Mouse (Mus musculus) kidney, embryonic 15.5 days (tissue): Measurements from ENCODE around the gene Ehd4. TPM values are rescaled to one million over a fixed set of nuclear protein-coding genes. Genes with fewer than 3 reads are reported as not detected.

Experiments used
- ATAC-seq: fragments of 200-750 bp; cut with Nextera tagmentation; replicated peaks from 2 replicates; pipeline ENCODE4 v1.8.0; 2017; ENCODE audit warnings: moderate TSS enrichment; ENCODE audit not compliant: low FRiP score
- H3K27ac ChIP-seq: fragments of 300-500 bp; sonication (generic); 2 replicates; pipeline ENCODE4 v1.5.1; 2015; ENCODE audit warnings: mild to moderate bottlenecking, inconsistent platforms
- H3K27me3 ChIP-seq: fragments of 300-500 bp; sonication (generic); 2 replicates; pipeline ENCODE4 v1.6.1; 2015; ENCODE audit warnings: inconsistent platforms
- H3K36me3 ChIP-seq: fragments of 300-500 bp; sonication (generic); 2 replicates; pipeline ENCODE4 v1.6.1; 2015; ENCODE audit warnings: inconsistent platforms
- H3K4me1 ChIP-seq: fragments of 300-500 bp; sonication (generic); 2 replicates; pipeline ENCODE4 v1.6.1; 2015; ENCODE audit warnings: inconsistent platforms
- H3K4me2 ChIP-seq: fragments of 300-500 bp; sonication (generic); 2 replicates; pipeline ENCODE4 v1.6.1; 2015; ENCODE audit warnings: moderate library complexity, mild to moderate bottlenecking, inconsistent platforms
- H3K4me3 ChIP-seq: fragments of 300-500 bp; sonication (generic); replicated peaks from 2 replicates; pipeline ENCODE4 v1.5.1; 2015; ENCODE audit warnings: mild to moderate bottlenecking, inconsistent platforms
- H3K9ac ChIP-seq: fragments of 300-500 bp; sonication (generic); 2 replicates; pipeline ENCODE4 v1.6.1; 2015; ENCODE audit warnings: mild to moderate bottlenecking, inconsistent platforms
- H3K9me3 ChIP-seq: fragments of 300-500 bp; sonication (generic); replicated peaks from 2 replicates; pipeline ENCODE4 v1.6.1; 2016; ENCODE audit warnings: inconsistent platforms
- WGBS: fragments of 180-500 bp; shearing (Covaris S2); methylation state at CpG from one replicate; pipeline ENCODE4 v1.1.7; 2015; ENCODE audit warnings: mixed read lengths; 5-methylcytosine and 5-hydroxymethylcytosine counted together
- polyA plus RNA-seq: library from polyadenylated mRNA; unstranded; fragments of >200 nt; fragmentation: Nextera tagmentation; extraction: Ambion mirVana; gene quantifications from 2 replicates; pipeline ENCODE4 v1.2.1, GENCODE M21; 2015

Gene Ehd4
- polyA plus RNA-seq, result 57.3 and 66.6 TPM in 2 replicates

DNA sequence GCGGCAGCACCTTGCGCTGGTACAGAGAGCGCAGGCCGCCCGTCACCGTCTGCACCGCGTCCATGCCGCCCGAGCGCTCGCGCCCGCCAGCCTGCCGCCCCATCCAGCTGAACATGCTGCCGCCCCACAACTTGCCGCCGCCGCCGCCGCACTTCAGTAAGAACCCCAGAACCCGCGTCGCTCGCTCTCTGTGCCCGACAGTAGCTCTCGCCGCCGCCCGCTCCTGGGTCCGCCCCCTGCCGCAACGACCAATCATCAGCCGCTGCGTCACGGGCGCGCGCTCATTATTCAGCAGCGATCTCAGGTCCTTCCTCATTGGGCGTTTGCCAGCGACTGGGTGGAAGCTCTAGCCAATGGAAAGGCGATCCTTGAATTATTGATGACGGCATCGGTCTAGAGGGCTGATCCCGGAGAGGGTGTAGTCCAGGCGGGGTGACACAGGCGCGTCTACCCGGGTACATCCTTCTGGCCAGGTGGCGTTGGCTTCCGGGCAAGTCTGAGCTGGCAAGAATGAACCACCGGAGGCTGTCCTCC lies at the start of gene Ehd4:
TSS of gene Ehd4 (minus strand) at position 246 of the 534 bp plus-strand sequence.
- Histone ChIP-seq H3K4me1 (peaks cover 14% of the 10 kb centered on the region), H3K9me3 (no peaks in the 10 kb centered on the region), H3K4me3 (peak within 1 kb of the TSS; percentile 82), H3K27ac (peak within 1 kb of the TSS; percentile 77), H3K9ac (peak within 1 kb of the TSS; percentile 68), H3K27me3 (no peaks in the 10 kb centered on the region), H3K36me3 (no peaks in the 10 kb centered on the region), H3K4me2 (peak within 1 kb of the TSS; percentile 99)
- under 1% methylated on average over 53 of the region's 53 CpGs for WGBS
- ATAC-seq, result peak; percentile 99

DNA sequence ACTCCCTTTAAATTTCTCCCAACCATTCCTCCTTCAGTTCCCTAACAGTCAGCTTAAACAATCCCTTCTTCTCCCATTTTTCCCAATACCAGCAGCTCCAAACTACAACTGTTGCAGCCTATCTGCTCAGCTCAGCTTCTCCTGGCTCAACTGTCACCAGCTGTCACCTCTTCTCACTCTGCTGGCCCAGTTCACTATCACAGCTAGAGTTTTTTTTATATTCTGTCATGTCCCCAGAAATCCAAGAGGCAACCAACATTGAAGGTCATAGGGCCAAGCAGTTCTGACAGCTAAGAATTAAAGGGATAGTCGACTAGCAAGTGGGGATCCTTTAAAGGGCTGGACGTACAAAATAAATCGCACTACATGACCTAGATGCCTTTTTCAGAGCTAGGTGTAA lies 49.3 kb upstream of the Ehd4 start:
- Histone ChIP-seq H3K4me1 (no peaks in the 10 kb centered on the region), H3K9me3 (no peaks in the 10 kb centered on the region), H3K4me3 (no peak overlapping the region), H3K4me2 (no peak overlapping the region), H3K27me3 (no peaks in the 10 kb centered on the region), H3K9ac (no peak overlapping the region), H3K36me3 (no peaks in the 10 kb centered on the region), H3K27ac (no peak overlapping the region)
- ATAC-seq, result no peak
- WGBS, result 59% methylated on average over 3 of the region's 3 CpGs

DNA sequence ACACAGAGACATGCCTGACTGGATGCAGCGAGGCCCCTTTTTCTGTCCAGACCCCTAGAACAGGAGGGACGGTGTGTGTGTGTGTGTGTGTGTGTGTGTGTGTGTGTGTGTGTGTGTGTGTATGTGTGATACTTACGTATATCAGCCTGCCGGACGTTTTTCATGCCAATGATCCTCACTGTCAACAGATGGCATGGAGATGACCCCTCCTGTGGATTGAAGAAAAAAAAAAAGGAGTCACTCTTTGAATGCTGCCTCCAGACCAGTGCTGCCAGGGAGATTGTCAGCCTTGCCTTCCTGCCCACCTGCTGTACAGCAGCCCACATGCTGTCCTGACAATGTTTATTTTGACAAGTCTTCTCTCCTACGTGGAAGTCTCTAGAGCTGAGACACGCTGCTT lies 45.7 kb upstream of the Ehd4 start:
- H3K4me3 ChIP-seq, result no peak overlapping the region
- 64% methylated on average over 7 of the region's 7 CpGs for WGBS
- H3K27ac ChIP-seq, result no peak overlapping the region
- no peak overlapping the region for H3K4me2 ChIP-seq
- H3K27me3 ChIP-seq, result no peaks in the 10 kb centered on the region
- H3K4me1 ChIP-seq, result no peaks in the 10 kb centered on the region
- H3K36me3 ChIP-seq, result no peaks in the 10 kb centered on the region
- no peaks in the 10 kb centered on the region for H3K9me3 ChIP-seq
- no peak for ATAC-seq
- no peak overlapping the region for H3K9ac ChIP-seq

DNA sequence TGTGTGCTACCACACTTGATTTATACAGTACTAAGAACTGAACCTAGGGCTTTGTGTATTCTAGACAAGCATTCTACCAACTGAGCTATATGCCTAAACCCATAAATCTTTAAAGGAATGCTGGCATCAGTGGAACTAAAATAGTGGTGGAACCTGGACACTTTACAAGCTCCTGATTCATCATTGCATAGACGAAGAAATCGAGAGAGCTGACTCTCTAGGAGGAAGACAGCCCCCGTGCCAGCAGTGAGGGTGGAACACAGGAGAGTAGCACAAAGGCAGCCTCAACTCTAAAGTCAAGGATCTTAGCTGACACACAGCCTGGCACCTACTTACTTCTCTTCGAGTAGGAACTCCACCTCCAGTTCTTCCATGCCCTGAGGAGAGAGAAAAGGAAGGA lies 33.8 kb upstream of the Ehd4 start:
- ATAC-seq, result no peak
- Histone ChIP-seq H3K9ac (no peak overlapping the region), H3K4me2 (no peak overlapping the region), H3K4me3 (no peak overlapping the region), H3K4me1 (no peaks in the 10 kb centered on the region), H3K27ac (no peak overlapping the region), H3K9me3 (no peaks in the 10 kb centered on the region), H3K27me3 (no peaks in the 10 kb centered on the region), H3K36me3 (no peaks in the 10 kb centered on the region)
- WGBS, result 81% methylated on average over 4 of the region's 4 CpGs

DNA sequence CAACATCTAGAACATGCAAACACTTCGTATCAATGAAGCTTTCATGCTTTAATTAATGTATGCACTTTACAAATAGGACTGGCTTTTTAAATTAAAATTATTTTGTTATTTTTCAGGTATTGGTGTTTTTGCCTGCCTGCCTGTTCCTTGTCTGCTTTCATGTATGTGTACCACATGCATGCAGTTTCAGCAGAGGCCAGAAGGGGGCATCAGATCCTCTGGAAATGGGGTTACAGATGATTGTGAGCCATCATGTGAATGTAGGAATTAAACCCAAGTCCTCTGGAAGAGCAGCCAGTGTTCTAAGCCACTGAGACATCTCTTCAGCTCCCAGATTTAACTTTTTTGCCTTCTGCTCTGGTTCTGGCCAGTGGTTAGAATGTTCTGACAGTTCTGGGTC lies 33.2 kb upstream of the Ehd4 start:
- Histone ChIP-seq H3K9ac (no peak overlapping the region), H3K4me1 (no peaks in the 10 kb centered on the region), H3K27me3 (no peaks in the 10 kb centered on the region), H3K4me2 (no peak overlapping the region), H3K9me3 (no peaks in the 10 kb centered on the region), H3K36me3 (no peaks in the 10 kb centered on the region), H3K4me3 (no peak overlapping the region), H3K27ac (no peak overlapping the region)
- 80% methylated on average over 1 of the region's 1 CpGs for WGBS
- no peak for ATAC-seq

GRCm38 (mm10) chr2:120185527-120186276 lies 31.3 kb upstream of the Ehd4 start:
- no peaks in the 10 kb centered on the region for H3K4me1 ChIP-seq
- no peak for ATAC-seq
- H3K36me3 ChIP-seq, result no peaks in the 10 kb centered on the region
- no peak overlapping the region for H3K4me3 ChIP-seq
- no peak overlapping the region for H3K4me2 ChIP-seq
- H3K27ac ChIP-seq, result no peak overlapping the region
- no peaks in the 10 kb centered on the region for H3K27me3 ChIP-seq
- H3K9ac ChIP-seq, result no peak overlapping the region
- H3K9me3 ChIP-seq, result no peaks in the 10 kb centered on the region
- WGBS, result 71% methylated on average over 6 of the region's 6 CpGs

DNA sequence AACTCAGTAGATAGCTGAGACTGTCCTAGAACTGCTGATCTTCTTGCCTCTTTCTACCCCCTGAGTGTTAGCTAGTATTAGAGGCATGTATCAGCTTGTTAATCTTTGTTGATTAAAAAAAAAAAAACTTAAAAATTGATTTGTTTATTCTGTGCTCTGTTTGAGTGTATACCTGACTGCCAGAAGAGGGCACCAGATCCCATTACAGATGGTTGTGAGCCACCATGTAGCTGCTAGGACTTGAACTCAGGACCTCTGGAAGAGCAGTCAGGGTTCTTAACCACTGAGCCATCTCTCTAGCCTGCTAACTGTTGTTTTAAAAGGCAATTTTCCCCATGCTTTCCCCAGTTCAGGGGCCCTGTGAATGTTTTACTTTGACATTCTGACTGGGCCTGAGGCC lies 24.5 kb upstream of the Ehd4 start:
- Histone ChIP-seq H3K27me3 (no peaks in the 10 kb centered on the region), H3K4me1 (no peaks in the 10 kb centered on the region), H3K27ac (no peak overlapping the region), H3K9me3 (no peaks in the 10 kb centered on the region), H3K4me2 (no peak overlapping the region), H3K36me3 (no peaks in the 10 kb centered on the region), H3K4me3 (no peak overlapping the region), H3K9ac (no peak overlapping the region)
- no peak for ATAC-seq

DNA sequence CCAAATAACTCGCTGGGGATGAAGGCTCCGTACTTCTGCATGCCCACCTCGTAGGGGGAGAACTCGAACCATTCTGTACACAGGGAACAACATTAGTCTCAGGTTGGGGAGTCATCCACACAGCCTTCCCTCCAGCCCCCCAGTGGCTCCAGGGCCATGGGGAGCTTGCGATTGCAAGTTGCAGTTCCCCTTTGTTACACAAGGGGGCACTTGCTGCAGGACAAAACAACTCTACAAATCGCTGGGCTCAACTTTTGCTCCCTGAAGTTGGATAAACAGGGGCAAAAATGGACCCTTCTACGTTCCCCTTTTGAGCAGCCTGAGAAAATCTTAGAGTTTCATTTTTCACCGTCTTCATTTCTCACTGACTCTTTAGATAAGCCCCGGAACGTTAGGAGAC lies 19.3 kb upstream of the Ehd4 start:
- no peak overlapping the region for H3K4me3 ChIP-seq
- no peak for ATAC-seq
- H3K36me3 ChIP-seq, result no peaks in the 10 kb centered on the region
- no peak overlapping the region for H3K4me2 ChIP-seq
- H3K4me1 ChIP-seq, result no peaks in the 10 kb centered on the region
- H3K27ac ChIP-seq, result no peak overlapping the region
- no peak overlapping the region for H3K9ac ChIP-seq
- WGBS, result 28% methylated on average over 10 of the region's 10 CpGs
- H3K9me3 ChIP-seq, result no peaks in the 10 kb centered on the region
- no peaks in the 10 kb centered on the region for H3K27me3 ChIP-seq

GRCm38 (mm10) chr2:120171362-120171761 lies 17.0 kb upstream of the Ehd4 start:
- H3K4me2 ChIP-seq, result no peak overlapping the region
- no peaks in the 10 kb centered on the region for H3K9me3 ChIP-seq
- H3K9ac ChIP-seq, result no peak overlapping the region
- no peak overlapping the region for H3K27ac ChIP-seq
- H3K4me1 ChIP-seq, result no peaks in the 10 kb centered on the region
- no peaks in the 10 kb centered on the region for H3K36me3 ChIP-seq
- no peak for ATAC-seq
- no peak overlapping the region for H3K4me3 ChIP-seq
- 91% methylated on average over 7 of the region's 7 CpGs for WGBS
- no peaks in the 10 kb centered on the region for H3K27me3 ChIP-seq

DNA sequence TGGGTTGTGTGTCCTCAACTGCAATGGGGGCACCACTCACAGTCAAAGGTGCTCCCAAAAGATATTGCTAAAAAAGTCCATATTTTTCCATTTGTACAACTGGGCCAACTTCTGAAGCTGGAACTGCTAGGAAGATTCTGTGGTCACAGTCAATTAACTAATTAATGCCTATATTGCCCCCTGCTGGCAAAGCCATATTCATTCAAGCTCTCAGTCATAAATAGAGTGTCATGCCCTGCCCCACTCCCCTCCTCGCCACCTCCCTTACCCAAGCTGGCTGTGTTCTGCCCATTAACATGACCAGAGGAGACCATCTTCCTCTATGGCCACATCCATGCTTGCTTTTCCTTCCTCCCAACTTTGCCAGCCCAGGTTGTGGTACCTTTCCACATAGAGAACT lies 16.3 kb upstream of the Ehd4 start:
- ATAC-seq, result no peak

DNA sequence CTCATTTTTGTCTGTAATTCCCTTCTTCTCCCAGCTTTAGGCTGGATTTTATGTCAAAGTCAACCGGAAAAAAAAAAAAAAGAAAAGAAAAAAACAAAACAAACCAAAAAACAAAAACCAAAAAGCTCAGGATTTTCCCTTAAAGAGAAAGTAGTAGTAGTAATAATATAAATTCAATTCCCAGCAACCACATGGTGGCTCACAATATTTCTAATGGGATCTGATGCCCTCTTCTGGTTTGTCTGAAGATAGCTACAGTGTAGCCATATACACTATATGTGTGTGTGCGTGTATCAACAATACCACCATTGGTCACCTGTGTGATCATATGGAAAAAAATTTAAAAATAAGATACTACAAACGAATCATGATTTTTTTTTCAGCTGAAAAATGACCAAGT lies 15.0 kb upstream of the Ehd4 start:
- no peak for ATAC-seq
- H3K27ac ChIP-seq, result no peak overlapping the region
- H3K27me3 ChIP-seq, result no peaks in the 10 kb centered on the region
- 85% methylated on average over 3 of the region's 3 CpGs for WGBS
- H3K36me3 ChIP-seq, result no peaks in the 10 kb centered on the region
- H3K4me3 ChIP-seq, result no peak overlapping the region
- no peak overlapping the region for H3K4me2 ChIP-seq
- no peak overlapping the region for H3K9ac ChIP-seq
- no peaks in the 10 kb centered on the region for H3K4me1 ChIP-seq
- H3K9me3 ChIP-seq, result no peaks in the 10 kb centered on the region

More for the DNA sequence above, 16.3 kb upstream of the Ehd4 start:
- no peak overlapping the region for H3K27ac ChIP-seq
- no peaks in the 10 kb centered on the region for H3K9me3 ChIP-seq
- no peaks in the 10 kb centered on the region for H3K27me3 ChIP-seq
- 50% methylated on average over 1 of the region's 1 CpGs for WGBS
- no peak overlapping the region for H3K4me3 ChIP-seq
- H3K36me3 ChIP-seq, result no peaks in the 10 kb centered on the region
- no peaks in the 10 kb centered on the region for H3K4me1 ChIP-seq
- H3K4me2 ChIP-seq, result no peak overlapping the region
- H3K9ac ChIP-seq, result no peak overlapping the region

GRCm38 (mm10) chr2:120167763-120168162 lies 13.4 kb upstream of the Ehd4 start:
- no peak for ATAC-seq
- 84% methylated on average over 8 of the region's 8 CpGs for WGBS
- no peaks in the 10 kb centered on the region for H3K27me3 ChIP-seq
- H3K4me2 ChIP-seq, result no peak overlapping the region
- no peaks in the 10 kb centered on the region for H3K36me3 ChIP-seq
- H3K4me3 ChIP-seq, result no peak overlapping the region
- H3K9me3 ChIP-seq, result no peaks in the 10 kb centered on the region
- H3K9ac ChIP-seq, result no peak overlapping the region
- no peaks in the 10 kb centered on the region for H3K4me1 ChIP-seq
- H3K27ac ChIP-seq, result no peak overlapping the region

DNA sequence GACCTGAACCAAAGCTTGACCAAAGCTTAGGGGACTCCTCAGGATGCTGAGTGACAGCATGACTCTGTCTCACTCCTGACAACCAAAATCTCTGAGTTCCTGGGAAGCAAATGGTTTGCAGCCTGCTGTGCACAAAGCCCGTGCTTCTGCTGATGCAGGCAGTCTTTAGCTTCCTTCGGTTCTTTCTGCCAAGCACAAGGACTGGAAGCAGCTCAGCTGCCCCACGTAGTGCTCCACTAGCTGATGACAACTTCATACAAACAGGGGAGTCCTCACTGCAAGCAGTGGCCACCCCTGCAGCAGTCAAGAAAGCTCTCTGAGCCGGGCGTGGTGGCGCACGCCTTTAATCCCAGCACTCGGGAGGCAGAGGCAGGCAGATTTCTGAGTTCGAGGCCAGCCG lies 11.1 kb upstream of the Ehd4 start:
- 84% methylated on average over 10 of the region's 10 CpGs for WGBS
- Histone ChIP-seq H3K4me3 (no peak overlapping the region), H3K27ac (no peak overlapping the region), H3K9ac (no peak overlapping the region), H3K27me3 (no peaks in the 10 kb centered on the region), H3K4me1 (no peaks in the 10 kb centered on the region), H3K4me2 (no peak overlapping the region), H3K36me3 (no peaks in the 10 kb centered on the region), H3K9me3 (no peaks in the 10 kb centered on the region)
- ATAC-seq, result no peak
